Mouse (Mus musculus) cerebellum, adult 2 months (tissue): ENCODE measurements around the gene Traf4.

Experiments used
- CTCF ChIP-seq: fragments of 200-500 bp; IDR thresholded peaks from 2 replicates; pipeline ENCODE4 v1.5.1; 2011; ENCODE audit warnings: low read depth, mild to moderate bottlenecking, control low read depth, low read length, moderate library complexity, borderline replicate concordance; ENCODE audit not compliant: insufficient read depth
- POLR2A ChIP-seq: fragments of 200-500 bp; IDR thresholded peaks from 2 replicates; pipeline ENCODE4 v1.6.1; 2011; ENCODE audit warnings: low read length, control low read depth, borderline replicate concordance; ENCODE audit not compliant: insufficient read depth

DNA sequence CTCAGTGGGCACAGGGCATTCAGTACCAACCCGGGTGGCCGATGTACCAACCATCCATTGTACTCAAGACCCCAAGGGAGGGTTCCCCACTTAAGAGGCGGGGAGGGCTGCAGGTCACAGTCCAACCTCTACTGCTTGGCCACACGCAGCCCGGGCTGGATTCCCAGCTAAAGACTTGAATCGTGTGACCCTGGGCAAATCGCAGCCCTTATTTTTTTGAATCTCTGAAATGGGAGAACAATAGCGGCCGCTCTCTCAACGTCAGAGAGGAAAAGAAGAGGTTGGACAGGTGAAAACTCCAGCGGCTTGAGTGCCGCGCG lies 825 bp downstream of the Traf4 start:
- TF ChIP-seq POLR2A: no peak
- TF ChIP-seq CTCF: no peak
